Mouse (Mus musculus) ES-Bruce4 (cell line): ENCODE results near the gene Itch.

Experiments used
- CTCF ChIP-seq: IDR thresholded peaks from one replicate; pipeline ENCODE4 v1.8.1; 2011; ENCODE audit warnings: low read depth, low read length
- EP300 ChIP-seq: IDR thresholded peaks from 2 replicates; pipeline ENCODE4 v1.6.1; 2011; ENCODE audit warnings: low read depth, low read length; ENCODE audit not compliant: insufficient read depth
- POLR2A ChIP-seq: IDR thresholded peaks from one replicate; pipeline ENCODE4 v1.8.1; 2011; ENCODE audit warnings: low read length; ENCODE audit not compliant: insufficient read depth

DNA sequence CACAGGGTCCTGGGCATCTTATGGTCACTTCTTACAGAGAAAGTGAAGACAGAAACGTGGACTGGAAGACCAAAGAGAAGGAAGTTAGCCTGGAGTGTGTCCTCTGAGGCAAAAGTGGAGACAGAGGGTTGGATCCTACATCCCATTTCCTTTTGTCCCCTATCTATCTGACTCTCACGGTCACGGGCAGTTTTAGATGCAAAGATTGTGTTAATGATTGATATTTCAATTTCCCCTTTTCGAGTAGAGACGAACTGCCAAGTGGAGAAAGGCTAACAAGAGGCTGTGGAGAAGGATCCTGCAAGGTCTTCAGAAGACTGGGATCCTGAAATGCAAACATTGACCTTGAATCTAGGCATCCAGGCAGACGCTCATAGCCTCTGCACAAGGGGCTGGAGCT is 45.0 kb upstream of the Itch start:
- TF ChIP-seq CTCF (no peak), POLR2A (no peak), EP300 (no peak)
